Mouse (Mus musculus) frontal cortex, postnatal 25 days (tissue): ENCODE measurements around the gene Hbb-bt.
"Not testable (repeated sequence)": the region's sequence is repeated elsewhere in the genome, so short reads cannot be mapped to it uniquely, and the experiment has no call there.

Experiments used
- DNase-seq, 2 experiments: peaks; one replicate each; pipeline ENCODE4 v3.0.0; 2022; ENCODE audit warnings: low spot score in 2 of 2

The Hbb-bt gene

GRCm38 (mm10) chr7:103808971-103809800, 4.6 kb downstream of the Hbb-bt start:
- no peak for DNase-seq

GRCm38 (mm10) chr7:103808120-103808519, 5.7 kb downstream of the Hbb-bt start:
- DNase-seq, result not testable (repeated sequence)

- DNase-seq, result no peak
These were observed 6.9 kb downstream of the Hbb-bt start for GRCm38 (mm10) chr7:103806856-103807255.

GRCm38 (mm10) chr7:103792669-103793388, 21.0 kb downstream of the Hbb-bt start:
- no peak for DNase-seq

- DNase-seq, result no peak
These were observed 22.1 kb downstream of the Hbb-bt start, which contains the start of gene Olfr67 for GRCm38 (mm10) chr7:103791721-103792120. Gene Olfr67 (minus strand): TSS chr7:103791821.

GRCm38 (mm10) chr7:103779598-103779997, 34.2 kb downstream of the Hbb-bt start, which contains the start of gene Olfr68:
Gene Olfr68 (minus strand): TSS chr7:103779698.
- DNase-seq, result no peak

- DNase-seq, result not testable (repeated sequence)
These were observed 36.1 kb downstream of the Hbb-bt start for GRCm38 (mm10) chr7:103777652-103778051.

DNA sequence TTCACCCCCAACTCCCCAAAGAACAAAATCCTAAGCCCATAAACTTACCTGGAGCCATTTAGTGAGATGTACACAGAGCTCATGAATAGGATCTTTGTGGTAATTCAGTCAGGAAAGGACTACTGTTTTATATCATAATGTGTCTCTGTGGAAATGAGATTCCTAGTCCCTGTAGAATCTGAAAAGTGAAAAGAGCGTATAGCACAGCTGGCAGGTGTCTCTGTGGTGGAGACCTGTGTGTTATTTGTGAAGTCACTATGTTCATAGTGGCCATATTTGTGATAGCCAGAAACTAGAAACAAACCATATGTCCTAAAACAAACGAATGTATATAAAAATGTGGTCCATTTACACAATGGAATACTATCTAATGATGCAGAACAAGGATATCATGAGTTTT, 42.3 kb downstream of the Hbb-bt start, which contains the start of gene Olfr69:
TSS of gene Olfr69 (minus strand) at position 101 of the 400 bp plus-strand sequence.
- no peak for DNase-seq

DNA sequence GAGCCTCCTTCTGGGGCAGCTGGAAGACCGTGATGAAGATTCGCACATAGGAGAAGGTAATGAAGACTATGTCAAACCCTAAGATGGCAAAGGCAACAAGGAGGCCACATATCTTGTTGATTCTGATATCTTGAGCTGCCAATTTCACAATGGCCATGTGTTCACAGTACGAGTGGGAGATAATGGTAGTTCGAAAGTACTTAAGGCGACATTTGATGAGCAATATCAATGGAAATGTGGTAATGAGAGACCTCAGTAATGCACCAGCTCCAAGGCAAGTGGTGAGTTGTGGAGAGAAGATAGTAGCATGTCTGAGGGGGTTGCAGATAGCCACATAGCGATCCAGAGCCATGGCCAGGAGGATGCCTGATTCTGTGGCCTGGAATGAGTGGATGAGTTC, 46.1 kb downstream of the Hbb-bt start:
- not testable (repeated sequence) for DNase-seq
